Mouse (Mus musculus): ENCODE results near the gene Ntf5. TPM values are rescaled to one million over a fixed set of nuclear protein-coding genes. Genes with fewer than 3 reads are reported as not detected.
A peak's percentile ranks its signal among the peaks of the same experiment; 100 is the strongest.

Ntf5 gene
- total RNA-seq, 1 experiment: 2.4 TPM

DNA sequence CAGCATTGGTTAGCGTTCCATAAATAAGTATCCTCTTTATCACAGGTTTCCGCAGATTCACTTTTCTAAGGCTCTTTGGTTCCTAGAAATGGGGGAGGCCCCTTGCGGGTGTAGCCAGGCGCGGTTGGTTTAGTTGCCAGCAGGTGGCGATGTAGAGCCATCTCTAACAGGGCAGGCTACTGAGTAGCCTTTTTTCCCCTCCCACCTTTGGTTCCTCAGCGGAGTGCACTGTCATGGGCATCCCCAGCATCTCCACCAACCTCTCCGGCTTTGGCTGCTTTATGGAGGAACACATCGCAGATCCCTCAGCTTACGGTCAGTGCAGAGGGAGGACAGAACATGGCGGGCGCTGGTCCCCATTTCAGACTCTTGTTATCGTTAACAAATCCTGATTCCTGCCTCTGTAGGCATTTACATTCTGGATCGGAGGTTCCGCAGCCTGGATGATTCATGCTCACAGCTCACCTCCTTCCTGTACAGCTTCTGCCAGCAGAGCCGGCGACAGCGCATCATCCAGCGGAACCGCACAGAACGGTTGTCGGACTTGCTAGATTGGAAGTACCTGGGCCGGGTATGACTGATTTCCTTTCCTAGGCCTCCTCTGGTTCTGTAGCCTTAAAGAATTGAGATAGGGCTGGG, 38.0 kb downstream of the Ntf5 start:
- in situ Hi-C loops (cut with MboI; ENCODE audit: low sequenced_read_pairs in 2 of 2, unreplicated experiment in 2 of 2): no loop called here
- DNase-seq (ENCODE audit: low read depth, low spot score): peak; percentile 84
- Histone ChIP-seq H3K9ac (ENCODE audit: insufficient read depth, low read depth, low read length, poor library complexity, severe bottlenecking) (peak overlapping the region; percentile 21; the same call in 1 of the 2 replicates), H3K27ac (ENCODE audit: insufficient read depth, low read depth, low read length, poor library complexity, severe bottlenecking) (no peak overlapping the region), H3K36me3 (ENCODE audit: control insufficient read depth, insufficient read depth, low read length, poor library complexity, severe bottlenecking) (peaks cover 11% of the 10 kb centered on the region; the same call in 1 of the 2 replicates), H3K4me1 (ENCODE audit: control insufficient read depth in 2 of 2, insufficient read depth in 2 of 2, low read length in 2 of 2, poor library complexity in 1 of 2) (peaks cover 1 to 30% of the 10 kb centered on the region in 2 experiments; a peak in 1 of 4 replicates), H3K9me3 (ENCODE audit: control insufficient read depth, insufficient read depth, low read depth, low read length) (no peaks in the 10 kb centered on the region), H3K4me3 (ENCODE audit: insufficient read depth in 1 of 2, low read depth in 1 of 2, low read length in 2 of 2, poor library complexity in 1 of 2, severe bottlenecking in 1 of 2) (peak overlapping the region in 1 of 2 experiments; percentile 44; a peak in 3 of 4 replicates)
- no peak; the same call in 1 of the 2 replicates for TF ChIP-seq MAFK (IDR thresholded peaks at IDR 0.05; ENCODE audit: insufficient read depth, low read depth, low read length)
- TF ChIP-seq CHD2 (IDR thresholded peaks at IDR 0.05; ENCODE audit: low read depth, low read length): no peak
- no peak for TF ChIP-seq HCFC1 (IDR thresholded peaks at IDR 0.05; ENCODE audit: borderline replicate concordance, insufficient read depth, low read length)
- TF ChIP-seq ZNF384 (IDR thresholded peaks at IDR 0.05; ENCODE audit: low read depth, low read length): no peak
- no peak for TF ChIP-seq ZC3H11A (IDR thresholded peaks at IDR 0.05; ENCODE audit: borderline replicate concordance, low read depth, low read length)

DNA sequence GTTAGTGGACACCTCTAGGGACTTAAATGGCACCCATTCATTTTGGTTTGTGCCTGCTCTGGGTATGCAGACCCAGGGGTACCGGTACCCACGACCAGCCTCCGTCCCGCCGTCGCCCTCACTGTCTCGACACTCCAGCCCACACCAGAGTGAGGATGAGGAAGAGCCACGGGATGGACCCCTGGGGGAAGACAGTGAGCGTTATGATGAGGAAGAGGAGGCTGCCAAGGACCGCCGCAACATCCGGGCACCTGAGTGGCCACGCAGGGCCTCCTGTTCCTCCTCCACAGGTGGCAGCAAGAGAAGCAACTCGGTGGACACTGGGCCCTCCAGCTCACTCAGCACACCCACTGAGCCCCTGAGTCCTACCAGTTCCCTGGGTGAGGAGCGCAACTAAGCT, 41.5 kb downstream of the Ntf5 start:
- H3K4me3 ChIP-seq (ENCODE audit: insufficient read depth in 1 of 2, low read depth in 1 of 2, low read length in 2 of 2, poor library complexity in 1 of 2, severe bottlenecking in 1 of 2): peak overlapping the region in 1 of 2 experiments; percentile 12; a peak in 1 of 4 replicates
- H3K36me3 ChIP-seq (ENCODE audit: control insufficient read depth, insufficient read depth, low read length, poor library complexity, severe bottlenecking): peaks cover 25% of the 10 kb centered on the region
- no peak for DNase-seq (ENCODE audit: low read depth, low spot score)
- H3K9ac ChIP-seq (ENCODE audit: insufficient read depth, low read depth, low read length, poor library complexity, severe bottlenecking): no peak overlapping the region
- no peak overlapping the region for H3K27ac ChIP-seq (ENCODE audit: insufficient read depth, low read depth, low read length, poor library complexity, severe bottlenecking)
- peaks cover 0 to 19% of the 10 kb centered on the region in 2 experiments; a peak in 1 of 4 replicates for H3K4me1 ChIP-seq (ENCODE audit: control insufficient read depth in 2 of 2, insufficient read depth in 2 of 2, low read length in 2 of 2, poor library complexity in 1 of 2)
- in situ Hi-C loops (cut with MboI; ENCODE audit: low sequenced_read_pairs in 2 of 2, unreplicated experiment in 2 of 2): no loop called here
- no peak for TF ChIP-seq MAFK (IDR thresholded peaks at IDR 0.05; ENCODE audit: insufficient read depth, low read depth, low read length)
- TF ChIP-seq ZC3H11A (IDR thresholded peaks at IDR 0.05; ENCODE audit: borderline replicate concordance, low read depth, low read length): no peak
- no peak for TF ChIP-seq HCFC1 (IDR thresholded peaks at IDR 0.05; ENCODE audit: borderline replicate concordance, insufficient read depth, low read length)
- no peak for TF ChIP-seq CHD2 (IDR thresholded peaks at IDR 0.05; ENCODE audit: low read depth, low read length)
- TF ChIP-seq ZNF384 (IDR thresholded peaks at IDR 0.05; ENCODE audit: low read depth, low read length): no peak
- no peaks in the 10 kb centered on the region for H3K9me3 ChIP-seq (ENCODE audit: control insufficient read depth, insufficient read depth, low read depth, low read length)

DNA sequence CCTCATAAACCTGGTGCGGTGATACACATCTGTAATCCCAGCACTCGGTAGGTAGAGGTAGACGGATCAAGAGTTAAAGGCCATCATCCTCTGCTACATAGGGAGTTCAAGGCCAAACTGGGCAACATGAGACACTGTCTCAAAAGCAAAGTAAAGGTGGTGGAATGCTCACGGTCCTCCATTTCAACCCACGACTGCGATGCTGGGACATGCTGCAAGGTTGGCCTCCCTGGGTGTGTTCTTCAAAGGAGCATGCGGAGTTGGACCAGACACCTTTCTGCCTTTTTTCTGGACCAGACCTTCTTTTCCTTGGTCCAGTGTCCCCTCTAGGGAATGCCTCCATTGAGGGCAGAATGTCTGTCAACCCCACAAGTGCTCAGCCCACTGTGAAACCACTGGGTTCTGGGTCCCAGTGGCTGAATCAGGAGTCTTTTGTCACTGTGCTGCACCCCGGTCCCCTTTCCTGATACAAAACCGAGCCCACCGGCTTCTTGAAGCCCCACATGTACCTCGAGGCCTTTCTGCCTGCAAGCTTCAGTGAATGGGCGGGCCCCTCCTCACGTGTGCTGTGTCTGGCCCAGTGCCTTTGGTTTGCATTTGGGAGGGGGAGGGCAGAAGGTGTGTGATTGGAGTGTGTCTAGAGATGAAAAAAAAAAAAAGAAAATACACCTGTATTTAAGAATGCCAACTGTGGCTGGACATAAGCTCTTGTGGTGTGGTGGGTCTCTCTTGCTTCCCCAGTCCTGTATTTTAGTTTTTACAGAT, 42.6 kb downstream of the Ntf5 start:
- H3K36me3 ChIP-seq (ENCODE audit: control insufficient read depth, insufficient read depth, low read length, poor library complexity, severe bottlenecking): peaks cover 34% of the 10 kb centered on the region
- H3K4me3 ChIP-seq (ENCODE audit: insufficient read depth in 1 of 2, low read depth in 1 of 2, low read length in 2 of 2, poor library complexity in 1 of 2, severe bottlenecking in 1 of 2): no peak overlapping the region
- peaks cover 0 to 19% of the 10 kb centered on the region in 2 experiments; a peak in 1 of 4 replicates for H3K4me1 ChIP-seq (ENCODE audit: control insufficient read depth in 2 of 2, insufficient read depth in 2 of 2, low read length in 2 of 2, poor library complexity in 1 of 2)
- in situ Hi-C loops (cut with MboI; ENCODE audit: low sequenced_read_pairs in 2 of 2, unreplicated experiment in 2 of 2): no loop called here
- H3K27ac ChIP-seq (ENCODE audit: insufficient read depth, low read depth, low read length, poor library complexity, severe bottlenecking): no peak overlapping the region
- no peak for TF ChIP-seq ZC3H11A (IDR thresholded peaks at IDR 0.05; ENCODE audit: borderline replicate concordance, low read depth, low read length)
- TF ChIP-seq HCFC1 (IDR thresholded peaks at IDR 0.05; ENCODE audit: borderline replicate concordance, insufficient read depth, low read length): no peak
- TF ChIP-seq CHD2 (IDR thresholded peaks at IDR 0.05; ENCODE audit: low read depth, low read length): peak; percentile 45
- no peak for TF ChIP-seq MAFK (IDR thresholded peaks at IDR 0.05; ENCODE audit: insufficient read depth, low read depth, low read length)
- TF ChIP-seq ZNF384 (IDR thresholded peaks at IDR 0.05; ENCODE audit: low read depth, low read length): peak; percentile 94
- no peaks in the 10 kb centered on the region for H3K9me3 ChIP-seq (ENCODE audit: control insufficient read depth, insufficient read depth, low read depth, low read length)
- DNase-seq (ENCODE audit: low read depth, low spot score): no peak
- H3K9ac ChIP-seq (ENCODE audit: insufficient read depth, low read depth, low read length, poor library complexity, severe bottlenecking): no peak overlapping the region

DNA sequence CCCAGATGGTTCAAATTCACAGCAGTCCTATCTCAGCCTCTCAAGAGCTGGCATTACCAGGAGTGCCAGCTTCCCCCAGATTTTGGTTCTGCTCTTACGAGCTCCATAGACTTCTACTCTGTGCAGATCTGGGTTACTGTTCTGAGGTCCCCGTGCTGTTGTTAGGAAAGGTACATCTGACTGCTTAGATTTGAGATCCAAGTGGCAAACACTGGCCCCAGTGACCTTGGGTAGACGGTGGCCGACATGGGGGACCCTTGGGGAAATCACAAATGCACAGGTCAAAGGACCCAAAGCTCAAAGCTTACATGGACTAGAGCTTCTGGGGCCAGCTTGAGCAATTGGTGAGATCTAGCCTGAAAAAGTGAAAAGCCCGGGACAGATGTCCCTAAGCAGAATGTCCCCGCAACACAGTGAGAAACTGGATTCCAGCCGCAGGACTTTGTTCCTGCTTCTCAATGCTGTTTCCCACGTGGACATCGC, 43.3 kb downstream of the Ntf5 start:
- peak overlapping the region in 1 of 2 experiments; percentile 75; a peak in 2 of 4 replicates for H3K4me3 ChIP-seq (ENCODE audit: insufficient read depth in 1 of 2, low read depth in 1 of 2, low read length in 2 of 2, poor library complexity in 1 of 2, severe bottlenecking in 1 of 2)
- no peak for TF ChIP-seq ZNF384 (IDR thresholded peaks at IDR 0.05; ENCODE audit: low read depth, low read length)
- no peak for TF ChIP-seq MAFK (IDR thresholded peaks at IDR 0.05; ENCODE audit: insufficient read depth, low read depth, low read length)
- TF ChIP-seq ZC3H11A (IDR thresholded peaks at IDR 0.05; ENCODE audit: borderline replicate concordance, low read depth, low read length): no peak
- no peak; the same call in 1 of the 2 replicates for TF ChIP-seq CHD2 (IDR thresholded peaks at IDR 0.05; ENCODE audit: low read depth, low read length)
- TF ChIP-seq HCFC1 (IDR thresholded peaks at IDR 0.05; ENCODE audit: borderline replicate concordance, insufficient read depth, low read length): no peak
- H3K9ac ChIP-seq (ENCODE audit: insufficient read depth, low read depth, low read length, poor library complexity, severe bottlenecking): peak overlapping the region; percentile 14; the same call in 1 of the 2 replicates
- H3K9me3 ChIP-seq (ENCODE audit: control insufficient read depth, insufficient read depth, low read depth, low read length): no peaks in the 10 kb centered on the region
- no peak for DNase-seq (ENCODE audit: low read depth, low spot score)
- H3K4me1 ChIP-seq (ENCODE audit: control insufficient read depth in 2 of 2, insufficient read depth in 2 of 2, low read length in 2 of 2, poor library complexity in 1 of 2): peaks cover 0 to 17% of the 10 kb centered on the region in 2 experiments; a peak in 1 of 4 replicates
- H3K36me3 ChIP-seq (ENCODE audit: control insufficient read depth, insufficient read depth, low read length, poor library complexity, severe bottlenecking): peaks cover 38% of the 10 kb centered on the region
- no peak overlapping the region for H3K27ac ChIP-seq (ENCODE audit: insufficient read depth, low read depth, low read length, poor library complexity, severe bottlenecking)
- in situ Hi-C loops (cut with MboI; ENCODE audit: low sequenced_read_pairs in 2 of 2, unreplicated experiment in 2 of 2): no loop called here
